Mouse (Mus musculus) myocyte (in vitro differentiated cells): Measurements from ENCODE around the gene Nkx2-1.

Experiments used
- CEBPB ChIP-seq: IDR thresholded peaks from 2 replicates; pipeline ENCODE4 v1.6.1; 2011; ENCODE audit warnings: mild to moderate bottlenecking, moderate library complexity; ENCODE audit not compliant: poor library complexity, insufficient read depth, severe bottlenecking
- TCF12 ChIP-seq: IDR thresholded peaks from one replicate; pipeline ENCODE4 v1.6.1; 2011; ENCODE audit warnings: mild to moderate bottlenecking, control low read depth; ENCODE audit not compliant: poor library complexity, insufficient read depth, severe bottlenecking

DNA sequence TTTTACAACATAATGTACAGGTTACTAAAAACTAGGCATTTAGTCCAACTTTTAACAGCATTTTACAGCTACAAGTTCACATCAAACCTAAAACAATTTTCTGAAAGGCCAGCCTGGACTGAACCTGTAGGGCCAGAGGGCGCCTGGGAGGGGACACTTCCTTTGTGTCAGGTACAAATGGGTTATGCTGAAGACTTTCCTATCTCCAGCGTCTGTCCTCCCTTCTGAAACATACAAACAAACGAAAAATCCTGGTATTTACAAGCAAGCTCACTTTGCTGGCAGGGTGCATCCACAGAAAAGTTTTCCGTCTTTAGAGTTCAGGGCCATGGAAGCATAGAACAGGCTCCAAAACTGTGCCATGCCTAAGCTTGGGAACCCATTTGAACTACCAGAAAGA, 4.6 kb downstream of the Nkx2-1 start:
- no peak for TF ChIP-seq CEBPB
- no peak for TF ChIP-seq TCF12
